Mouse (Mus musculus) kidney, postnatal 14 days (tissue): ENCODE results near the gene Gm45711.

Experiments
- DNase-seq: peaks from one replicate; pipeline ENCODE4 v3.0.0; 2022; ENCODE audit warnings: mixed read lengths

Gm45711 gene

DNA sequence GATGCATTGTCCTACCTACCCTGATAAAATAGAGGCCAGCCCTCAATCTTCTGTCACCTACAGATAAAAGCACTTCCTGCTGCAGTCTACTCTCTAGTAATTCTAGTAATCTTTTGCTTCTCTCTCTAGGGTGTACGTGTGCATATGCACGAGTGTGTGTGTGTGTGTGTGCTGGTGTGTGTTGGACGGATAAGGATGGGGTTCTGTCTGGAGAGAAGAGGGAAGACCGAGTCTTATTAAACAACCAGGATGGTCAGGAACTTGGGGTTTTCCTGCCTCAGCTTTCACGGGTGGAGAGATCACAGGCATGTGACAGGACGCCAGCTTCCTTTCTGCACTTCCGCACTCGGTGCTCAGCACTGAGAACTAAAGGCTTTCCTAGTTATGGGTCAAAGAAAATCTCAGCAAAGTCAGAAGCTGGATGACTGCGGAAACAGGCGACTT, 70.4 kb downstream of the Gm45711 start:
- DNase-seq: peak; percentile 9

GRCm38 (mm10) chr8:104234573-104234972, 75.3 kb downstream of the Gm45711 start:
- DNase-seq: no peak

- DNase-seq: no peak
These were observed 77.0 kb downstream of the Gm45711 start for GRCm38 (mm10) chr8:104232919-104233318.

- DNase-seq: no peak
These were observed 77.8 kb downstream of the Gm45711 start for GRCm38 (mm10) chr8:104232039-104232438.
